Mouse (Mus musculus) ES-E14 (cell line): ENCODE measurements around the gene Fam172a. TPM values are rescaled to one million over a fixed set of nuclear protein-coding genes. Genes with fewer than 3 reads are reported as not detected.

Experiments
- DNase-seq: peaks from one replicate; pipeline ENCODE4 v3.0.0-alpha.2; 2013; ENCODE audit warnings: low read depth, low spot score
- H3K27ac ChIP-seq: 2 replicates; pipeline ENCODE4 v1.5.1; 2012; ENCODE audit warnings: low read depth, mild to moderate bottlenecking, low read length, moderate library complexity, mixed read lengths; ENCODE audit not compliant: poor library complexity, insufficient read depth, severe bottlenecking
- H3K36me3 ChIP-seq: 2 replicates; pipeline ENCODE4 v1.6.1; 2012; ENCODE audit warnings: mild to moderate bottlenecking, low read length, moderate library complexity, mixed read lengths; ENCODE audit not compliant: control insufficient read depth, poor library complexity, insufficient read depth, severe bottlenecking
- H3K4me1 ChIP-seq, 2 experiments: fragments of 150-350 bp in 1 of 2; sonication (generic) in 1 of 2; 2 replicates each; pipeline ENCODE4 v1.6.1; 2012; ENCODE audit warnings: low read length in 2 of 2, mild to moderate bottlenecking in 1 of 2, mixed read lengths in 1 of 2; ENCODE audit not compliant: control insufficient read depth in 2 of 2, insufficient read depth in 2 of 2, poor library complexity in 1 of 2
- H3K4me3 ChIP-seq, 2 experiments: fragments of 150-350 bp in 1 of 2; sonication (generic) in 1 of 2; 2 replicates each; pipeline ENCODE4 v1.5.1; 2012; ENCODE audit warnings: low read length in 2 of 2, low read depth in 1 of 2, mild to moderate bottlenecking in 1 of 2, mixed read lengths in 1 of 2; ENCODE audit not compliant: insufficient read depth in 1 of 2, poor library complexity in 1 of 2, severe bottlenecking in 1 of 2
- H3K9ac ChIP-seq: 2 replicates; pipeline ENCODE4 v1.6.1; 2012; ENCODE audit warnings: low read depth, mild to moderate bottlenecking, low read length, mixed read lengths; ENCODE audit not compliant: poor library complexity, insufficient read depth, severe bottlenecking
- H3K9me3 ChIP-seq: fragments of 150-350 bp; sonication (generic); 2 replicates; pipeline ENCODE4 v1.6.1; 2012; ENCODE audit warnings: low read depth, mild to moderate bottlenecking, low read length; ENCODE audit not compliant: control insufficient read depth, insufficient read depth
- CHD2 ChIP-seq: IDR thresholded peaks from 2 replicates; pipeline ENCODE4 v1.6.1; 2014; ENCODE audit warnings: mild to moderate bottlenecking, low read depth, low read length, inconsistent platforms
- HCFC1 ChIP-seq: IDR thresholded peaks from 2 replicates; pipeline ENCODE4 v1.6.1; 2012; ENCODE audit warnings: low read length, inconsistent platforms, borderline replicate concordance; ENCODE audit not compliant: insufficient read depth
- MAFK ChIP-seq: IDR thresholded peaks from 2 replicates; pipeline ENCODE4 v1.6.1; 2014; ENCODE audit warnings: mild to moderate bottlenecking, low read depth, low read length, inconsistent platforms; ENCODE audit not compliant: insufficient read depth
- ZC3H11A ChIP-seq: IDR thresholded peaks from 2 replicates; pipeline ENCODE4 v1.6.1; 2012; ENCODE audit warnings: low read depth, mild to moderate bottlenecking, inconsistent platforms, low read length, borderline replicate concordance
- ZNF384 ChIP-seq: IDR thresholded peaks from 2 replicates; pipeline ENCODE4 v1.6.1; 2012; ENCODE audit warnings: low read depth, low read length, inconsistent platforms
- in situ Hi-C, 2 experiments: fragments of 600-800 bp; cut with MboI; formaldehyde crosslinking; loops; one replicate each; pipeline ENCODE4 v1.15.1; 2025; ENCODE audit warnings: low sequenced_read_pairs in 2 of 2, inconsistent platforms in 1 of 2; ENCODE audit not compliant: unreplicated experiment in 2 of 2
- total RNA-seq: library from RNA; depleted of rRNA; stranded (reverse); fragments of 300-350 nt; gene quantifications from 2 replicates; pipeline ENCODE4 v1.2.3, GENCODE M21; 2012

Fam172a gene
- total RNA-seq, 1 experiment: 8.7 TPM

GRCm38 (mm10) chr13:78171320-78171719, 469.5 kb downstream of the Fam172a start:
- DNase-seq: peak; percentile 35
- Histone ChIP-seq H3K9me3 (no peaks in the 10 kb centered on the region), H3K4me1 (peaks cover 0 to 1% of the 10 kb centered on the region in 2 experiments; a peak in 1 of 4 replicates), H3K27ac (no peak overlapping the region), H3K9ac (no peak overlapping the region), H3K4me3 (peak overlapping the region; percentile 31; a peak in 2 of 4 replicates), H3K36me3 (no peaks in the 10 kb centered on the region)
- TF ChIP-seq HCFC1: no peak
- no peak for TF ChIP-seq MAFK
- TF ChIP-seq ZC3H11A: no peak
- TF ChIP-seq CHD2: no peak
- TF ChIP-seq ZNF384: no peak
- in situ Hi-C loops: no loop called here

GRCm38 (mm10) chr13:78171984-78172636, 470.3 kb downstream of the Fam172a start:
- in situ Hi-C loops: no loop called here
- no peak overlapping the region for H3K27ac ChIP-seq
- no peaks in the 10 kb centered on the region for H3K36me3 ChIP-seq
- no peaks in the 10 kb centered on the region for H3K9me3 ChIP-seq
- DNase-seq: no peak
- TF ChIP-seq ZNF384 (no peak), CHD2 (no peak), HCFC1 (no peak), ZC3H11A (no peak), MAFK (no peak)
- H3K9ac ChIP-seq: no peak overlapping the region
- H3K4me3 ChIP-seq: no peak overlapping the region
- peaks cover 0 to 1% of the 10 kb centered on the region in 2 experiments; a peak in 1 of 4 replicates for H3K4me1 ChIP-seq

DNA sequence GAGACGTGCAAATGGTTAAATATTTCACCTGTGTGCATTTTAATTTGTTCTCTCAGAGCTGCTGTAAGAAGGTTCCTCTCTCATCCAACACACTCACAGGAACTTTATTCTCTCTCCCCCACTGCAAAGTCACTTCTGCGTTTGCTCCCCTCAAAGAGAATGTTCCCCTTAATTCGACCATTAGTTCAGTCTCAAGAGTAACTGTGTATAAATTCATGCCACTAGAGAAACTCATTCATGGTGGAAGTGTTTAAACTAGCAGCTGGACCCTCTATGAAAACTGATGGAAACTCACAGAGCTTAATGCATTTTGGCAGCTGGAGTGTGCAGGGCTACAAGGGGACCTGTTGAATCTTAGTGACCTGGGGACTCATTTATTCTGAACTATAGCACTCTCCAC, 471.0 kb downstream of the Fam172a start:
- no peak for TF ChIP-seq HCFC1
- no peak for TF ChIP-seq ZC3H11A
- TF ChIP-seq MAFK: no peak
- TF ChIP-seq ZNF384: no peak
- TF ChIP-seq CHD2: no peak
- DNase-seq: no peak
- Histone ChIP-seq H3K36me3 (no peaks in the 10 kb centered on the region), H3K9ac (no peak overlapping the region), H3K4me1 (peaks cover 0 to 1% of the 10 kb centered on the region in 2 experiments; a peak in 1 of 4 replicates), H3K4me3 (no peak overlapping the region), H3K27ac (no peak overlapping the region), H3K9me3 (no peaks in the 10 kb centered on the region)
- in situ Hi-C loops: no loop called here

DNA sequence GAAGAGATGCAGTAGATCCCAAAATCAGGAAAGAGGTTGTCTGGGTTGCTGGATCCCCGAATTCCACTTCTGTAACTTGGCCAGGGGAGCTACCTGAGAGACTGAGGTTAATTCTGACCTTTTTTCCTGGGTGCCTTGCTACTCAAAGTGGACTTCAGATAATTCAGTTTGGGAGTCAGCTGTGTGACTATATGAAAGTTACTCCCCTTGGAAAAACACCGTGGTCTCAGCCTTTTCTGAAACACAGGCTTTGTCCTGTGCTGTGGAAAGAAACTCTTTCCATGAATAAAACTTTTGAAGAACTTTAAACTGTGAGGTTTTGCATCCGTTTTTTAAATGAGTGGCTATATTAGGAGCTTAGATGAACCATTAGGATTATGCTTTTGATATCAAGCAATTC, 472.4 kb downstream of the Fam172a start:
- Histone ChIP-seq H3K36me3 (no peaks in the 10 kb centered on the region), H3K4me1 (peaks cover 0 to 1% of the 10 kb centered on the region in 2 experiments; a peak in 1 of 4 replicates), H3K9ac (no peak overlapping the region), H3K4me3 (no peak overlapping the region), H3K27ac (no peak overlapping the region), H3K9me3 (no peaks in the 10 kb centered on the region)
- in situ Hi-C loops: no loop called here
- no peak for DNase-seq
- TF ChIP-seq ZNF384 (no peak), ZC3H11A (no peak), CHD2 (no peak), MAFK (no peak), HCFC1 (no peak)

DNA sequence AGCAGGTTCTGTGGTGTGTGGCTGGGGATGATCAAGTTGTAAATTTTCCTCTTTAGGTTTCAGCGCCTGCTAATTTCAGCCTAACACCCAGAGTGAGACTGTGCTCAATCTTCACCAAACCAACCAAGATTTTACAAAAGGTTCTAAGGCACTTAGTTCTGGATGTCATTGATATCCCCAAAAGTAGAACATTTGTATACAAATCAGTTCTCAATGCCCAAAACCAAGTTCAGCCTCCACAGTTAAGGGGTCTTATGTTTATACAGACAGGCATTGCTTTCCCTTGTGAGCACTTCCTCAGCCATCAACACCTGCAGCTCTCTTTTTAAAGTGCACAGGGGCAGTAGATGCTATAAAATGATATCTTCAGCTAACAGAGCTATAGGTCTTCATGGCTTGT, 473.1 kb downstream of the Fam172a start:
- no peak for TF ChIP-seq ZC3H11A
- no peak for TF ChIP-seq HCFC1
- no peak for TF ChIP-seq ZNF384
- TF ChIP-seq MAFK: no peak
- TF ChIP-seq CHD2: no peak
- H3K27ac ChIP-seq: no peak overlapping the region
- H3K9ac ChIP-seq: no peak overlapping the region
- peaks cover 0 to 1% of the 10 kb centered on the region in 2 experiments; a peak in 1 of 4 replicates for H3K4me1 ChIP-seq
- H3K9me3 ChIP-seq: no peaks in the 10 kb centered on the region
- no peak overlapping the region for H3K4me3 ChIP-seq
- DNase-seq: no peak
- no peaks in the 10 kb centered on the region for H3K36me3 ChIP-seq
- in situ Hi-C loops: loop anchor here in 1 of 2 experiments (25.0 kb wide), 1 partner anchor 1338 kb away; no protein-coding TSS in a partner anchor
